Comparison of ENCODE assay signal across 17 mouse cellular contexts in the genomic region with DNA sequence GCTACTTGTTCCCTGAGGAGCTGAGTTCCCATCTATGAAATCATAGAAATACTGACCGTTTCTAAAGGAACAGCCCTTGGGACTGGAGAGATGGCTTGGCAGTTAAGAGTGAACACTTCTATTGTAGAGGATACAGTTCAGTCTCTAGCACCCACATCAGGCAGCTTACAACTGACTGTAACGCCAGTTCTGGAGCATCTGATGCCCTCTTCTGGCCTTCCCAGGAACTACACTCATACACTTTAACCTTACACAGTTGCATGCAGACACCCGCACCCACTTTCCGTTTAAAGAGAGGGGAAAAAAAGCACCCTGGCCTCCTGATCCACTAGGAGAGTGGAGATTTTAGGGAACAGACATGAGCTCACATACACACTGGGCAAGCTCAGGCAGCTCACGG. TPM values are rescaled to one million over a fixed set of nuclear protein-coding genes. Genes with fewer than 3 reads are reported as not detected.
DNase-seq lines count a peak whose midpoint lies in the region; TF ChIP-seq lines count a peak whose summit lies in the region.
"Had no signal": no experiment of that assay in that cellular context is flagged by ENCODE, and none has a peak within 500 bp of the region (broad histone marks: within the 10 kb centered on the region; RNA-seq: fewer than 3 reads in every experiment).

No protein-coding gene starts in this region.

- no peak overlapping the region for H3K4me3 ChIP-seq in cerebellum, adult 2 months (replicated peaks; ENCODE audit: insufficient read depth, low read depth, low read length)
- H3K4me3 ChIP-seq in left cerebral cortex, adult 2 months: no peak overlapping the region
- H3K4me3 ChIP-seq: embryonic facial prominence, embryonic 10.5 days; liver, embryonic 15.5 days; megakaryocyte, embryonic 14.5 days; neural tube, embryonic 15.5 days had no signal

- no peaks in the 10 kb centered on the region for H3K27me3 ChIP-seq in cerebellum, adult 2 months (ENCODE audit: control insufficient read depth, insufficient read depth, low read length)
- H3K27me3 ChIP-seq: liver, embryonic 15.5 days; megakaryocyte, embryonic 14.5 days; neural tube, embryonic 15.5 days had no signal

- 83% methylated on average over 5 of the region's 5 CpGs for WGBS in cerebellum, adult 2 months

- H3K27ac ChIP-seq in cerebellum, adult 2 months (ENCODE audit: insufficient read depth, low read length): no peak overlapping the region
- no peak overlapping the region for H3K27ac ChIP-seq in left cerebral cortex, adult 2 months
- H3K27ac ChIP-seq: embryonic facial prominence, embryonic 10.5 days; liver, embryonic 15.5 days; neural tube, embryonic 15.5 days had no signal

- H3K4me1 ChIP-seq in cerebellum, adult 2 months (ENCODE audit: control insufficient read depth, insufficient read depth, low read length): peaks cover 17% of the 10 kb centered on the region

- TF ChIP-seq CTCF in cerebellum, adult 2 months (IDR thresholded peaks at IDR 0.05; ENCODE audit: borderline replicate concordance, insufficient read depth, low read depth, low read length): peak; percentile 20; the same call in 1 of the 2 replicates
- TF ChIP-seq CTCF in left cerebral cortex, adult 2 months (IDR thresholded peaks at IDR 0.05): peak; percentile 40
- TF ChIP-seq CTCF in brain, embryonic 14.5 days (IDR thresholded peaks at IDR 0.05; ENCODE audit: borderline replicate concordance, extremely low read depth, insufficient read depth, insufficient read length): peak; percentile 29; the same call in 1 of the 2 replicates

- DNase-seq in cerebellum, adult 2 months: no peak
- DNase-seq in cerebellum, adult 8-10 months: no peak
- no peak for DNase-seq in left cerebral cortex, adult 2 months (ENCODE audit: extremely low spot score in 1 of 2, low spot score in 2 of 2)
- DNase-seq in left cerebral cortex, postnatal 4 days: no peak
- peak; percentile 48 to 50 for DNase-seq in B cell, adult 2 months
- DNase-seq in brain, embryonic 14.5 days (ENCODE audit: low read depth): no peak
- no peak for DNase-seq in embryo, embryonic 11 days
- DNase-seq in adrenal gland, postnatal 10 days: no peak
- DNase-seq: cerebellum, postnatal 10 days; heart, adult 11 months; kidney, postnatal 14 days; retina, postnatal 1 day; spleen, adult 18-20 months had no signal

- intact Hi-C loops in left cerebral cortex, adult 2 months (cut with DNase I): no loop called here
- intact Hi-C loops in left cerebral cortex, postnatal 4 days (cut with DNase I): no loop called here

- TF ChIP-seq POLR2A in cerebellum, adult 2 months (IDR thresholded peaks at IDR 0.05; ENCODE audit: borderline replicate concordance, insufficient read depth, low read length): no peak
- no peak for TF ChIP-seq POLR2A in brain, embryonic 14.5 days (IDR thresholded peaks at IDR 0.05; ENCODE audit: borderline replicate concordance, extremely low read depth, insufficient read depth, insufficient read length, poor library complexity, severe bottlenecking)

RNA-seq across cellular contexts. Expression of gene Tbc1d7, which starts 53.9 kb away (rescaled TPM):
- 48.2 and 49.9 TPM in 2 replicates for polyA plus RNA-seq in cerebellum, adult 2 months (2012; rRNA removed)
- 10 to 100 TPM; 23.4 to 29.0 TPM for total RNA-seq in left cerebral cortex, adult 2 months (2021)
- total RNA-seq in left cerebral cortex, postnatal 4 days (2021): 10 to 100 TPM; 34.5 to 37.3 TPM
- 43.0 and 46.2 TPM in 2 replicates for polyA plus RNA-seq in brain, embryonic 14.5 days (2012; rRNA removed)
- 10 to 100 TPM; 24.4 to 26.7 TPM for total RNA-seq in adrenal gland, postnatal 10 days (2021)

Comparison
In these comparisons a context has a peak if more than half of its experiments do, and no peak if none do; other contexts are left out.
1. DNase-seq: peak in B cell, adult 2 months (2 of 2); none in cerebellum, adult 2 months (0 of 2), cerebellum, adult 8-10 months (single experiment), left cerebral cortex, adult 2 months (0 of 2), left cerebral cortex, postnatal 4 days (single experiment), brain, embryonic 14.5 days (single experiment), embryo, embryonic 11 days (single experiment) and adrenal gland, postnatal 10 days (single experiment).
2. Peak in every context shown above with its lines, with median percentiles within 50 percentile points of each other: CTCF ChIP-seq.